Mouse (Mus musculus): ENCODE data around the gene Nectin2.

Gene Nectin2

DNA sequence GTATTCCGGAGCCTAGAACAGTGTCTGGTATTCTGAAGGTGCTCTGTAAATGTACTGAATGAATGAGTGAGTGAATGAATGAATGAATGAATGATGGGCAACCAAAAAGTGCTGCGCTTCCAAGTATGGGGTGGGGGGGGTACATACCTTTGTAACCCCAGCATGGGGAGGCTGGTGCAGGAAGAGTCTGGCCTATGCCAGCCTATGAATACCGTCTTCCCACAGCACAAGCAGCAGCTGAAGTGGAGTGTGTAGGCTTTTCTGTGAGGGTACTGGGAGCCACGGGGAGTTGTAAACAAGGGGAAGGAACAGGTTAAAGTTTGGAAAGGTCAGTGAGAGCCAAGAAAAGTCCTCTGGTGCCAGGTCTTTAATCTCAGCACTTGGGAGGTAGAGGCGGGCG lies 6.5 kb downstream of the Nectin2 start:
- DNase-seq (ENCODE audit: low spot score): no peak

DNA sequence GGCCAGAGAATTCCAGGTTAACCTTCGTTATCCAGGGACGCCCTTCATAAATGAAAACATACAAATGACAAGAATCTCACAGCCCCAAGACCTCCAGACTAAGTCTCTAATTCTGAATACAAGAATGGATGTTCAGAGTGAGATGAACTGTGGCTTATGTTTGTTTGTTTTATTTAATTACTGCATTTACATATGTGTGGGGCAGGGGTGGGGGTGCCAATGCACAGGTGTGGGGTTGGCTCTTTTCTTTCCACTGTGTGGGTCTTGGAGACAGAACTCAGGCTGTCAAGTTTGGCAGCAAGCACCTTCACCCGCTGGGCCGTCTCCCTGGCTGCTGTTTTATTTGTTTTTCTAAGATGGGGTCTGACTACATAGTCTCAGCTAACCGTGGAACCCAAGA lies 7.8 kb downstream of the Nectin2 start:
- no peak for DNase-seq (ENCODE audit: low spot score)

DNA sequence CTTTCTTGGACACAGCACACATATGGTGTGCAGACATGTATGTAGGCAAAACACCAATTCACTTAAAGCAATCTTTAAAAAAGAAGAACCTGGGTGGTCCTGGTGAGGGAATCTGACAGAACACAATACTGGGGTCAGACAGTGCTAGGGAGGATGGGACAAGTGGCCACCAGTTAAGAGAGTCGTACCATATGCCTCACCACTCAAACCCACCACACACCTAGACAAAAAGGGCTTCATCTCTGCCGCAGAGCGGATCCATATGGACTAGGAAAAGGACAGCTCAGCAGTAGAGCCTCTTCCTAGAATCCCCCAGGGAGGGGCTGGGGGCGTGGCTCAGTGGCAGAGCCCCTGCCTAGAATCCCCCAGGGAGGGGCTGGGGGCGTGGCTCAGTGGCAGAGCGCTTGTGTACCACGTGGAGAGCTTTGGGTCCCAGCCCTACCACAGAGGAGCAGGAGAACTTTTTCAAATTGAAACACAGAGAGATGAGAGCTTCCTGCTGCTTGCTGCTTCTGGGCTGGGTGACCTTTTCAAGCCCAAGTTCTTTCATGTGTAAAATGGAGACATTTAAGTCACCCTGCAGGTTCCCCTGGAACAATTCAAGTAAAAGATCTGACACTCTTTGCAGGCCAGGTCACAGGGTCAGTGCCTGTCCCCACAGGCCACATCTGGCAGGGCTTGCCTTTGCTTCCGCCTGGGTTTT lies 8.8 kb downstream of the Nectin2 start:
- no peak for DNase-seq (ENCODE audit: low spot score)

DNA sequence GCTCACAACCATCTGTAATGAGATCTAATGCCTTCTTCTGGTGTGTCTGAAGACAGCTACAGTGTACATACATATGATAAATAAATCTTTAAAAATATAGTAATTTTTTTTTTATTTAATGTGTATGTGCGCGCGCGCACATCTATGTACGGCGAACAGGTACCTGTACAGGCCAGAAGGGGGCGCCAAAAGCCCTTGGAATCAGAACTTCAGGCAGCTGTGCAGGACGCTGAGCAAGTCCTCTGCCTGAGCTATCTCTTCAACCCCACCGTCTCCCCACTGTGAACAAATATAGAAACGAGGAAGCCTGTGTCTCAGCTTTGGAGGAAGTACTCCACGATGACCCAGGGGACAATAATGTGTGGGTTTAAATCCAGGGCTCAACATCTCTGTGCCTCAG lies 10.0 kb downstream of the Nectin2 start:
- no peak for DNase-seq (ENCODE audit: low spot score)

DNA sequence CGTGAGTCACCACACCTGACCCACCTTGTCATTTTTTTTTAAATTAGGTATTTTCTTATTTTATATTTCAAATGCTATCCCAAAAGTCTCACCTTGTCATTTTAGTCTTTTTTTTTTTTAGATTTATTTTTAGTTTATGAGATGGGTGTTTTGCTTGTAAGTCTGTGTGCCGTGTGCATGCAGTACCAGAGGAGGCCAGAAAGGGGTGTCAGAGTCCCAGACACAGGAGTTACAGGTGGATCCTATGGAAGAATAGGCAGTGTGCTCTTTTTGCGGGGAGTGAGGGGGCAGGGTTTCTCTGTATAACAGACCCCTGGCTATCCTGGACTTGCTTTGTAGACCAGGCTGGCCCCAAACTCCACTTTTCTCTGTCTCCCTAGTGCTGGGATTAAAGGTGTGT lies 11.5 kb downstream of the Nectin2 start:
- DNase-seq (ENCODE audit: low spot score): no peak

DNA sequence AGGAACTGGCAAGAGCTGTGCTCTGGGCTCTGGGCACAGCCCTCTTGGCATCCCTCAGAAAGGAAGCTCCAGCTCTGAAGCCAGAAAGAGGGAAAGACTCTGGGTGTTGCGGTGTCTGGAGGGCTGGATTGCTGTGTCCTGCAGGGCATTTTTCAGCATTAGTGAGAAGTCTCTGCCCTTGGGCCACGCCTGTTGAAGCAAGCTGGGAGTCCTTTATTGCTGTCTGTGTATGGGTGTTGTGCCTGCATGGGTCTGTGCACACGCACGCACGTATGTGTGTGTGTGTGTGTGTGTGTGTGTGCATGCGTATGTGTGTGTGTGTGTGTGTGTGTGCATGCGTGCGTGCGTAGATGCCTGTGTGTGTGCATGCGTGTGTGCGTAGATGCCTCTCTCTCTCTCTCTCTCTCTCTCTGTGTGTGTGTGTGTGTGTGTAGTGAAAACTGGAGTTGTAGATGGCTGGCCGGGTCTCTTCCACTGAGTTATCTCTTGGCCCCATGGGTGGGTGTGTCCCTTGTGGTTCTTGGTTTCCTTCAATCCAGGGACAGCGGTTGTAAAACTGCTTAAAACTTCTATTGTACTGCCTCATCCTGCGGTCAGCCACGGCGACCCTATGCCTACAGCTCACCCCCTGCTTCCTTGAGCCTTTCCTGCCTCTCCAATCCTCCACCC lies 13.8 kb downstream of the Nectin2 start:
- DNase-seq (ENCODE audit: low spot score): no peak

DNA sequence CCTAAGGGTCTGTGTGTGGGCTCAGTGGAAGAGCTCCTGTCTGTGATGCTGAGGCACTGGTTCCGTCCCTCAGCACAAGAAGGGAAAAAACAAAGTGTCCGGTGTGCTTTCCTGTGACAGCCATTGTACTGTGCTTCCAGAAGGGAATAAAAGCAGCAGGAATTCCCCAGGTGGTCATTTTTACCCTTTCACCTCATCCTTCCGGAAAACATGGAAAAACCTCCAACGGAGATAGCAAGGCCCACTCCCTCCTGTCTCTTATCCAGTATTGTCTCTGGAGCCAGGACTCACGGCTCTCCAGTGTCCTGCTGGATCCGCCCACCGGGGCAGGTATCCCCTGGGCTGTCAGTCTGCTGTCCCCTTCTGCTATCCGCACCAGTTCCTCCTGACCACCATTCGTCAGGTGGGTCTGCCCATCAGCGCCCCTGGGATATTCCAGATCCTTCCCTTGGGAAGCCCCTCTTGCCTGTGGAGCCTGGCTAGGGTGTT lies 16.1 kb downstream of the Nectin2 start:
- DNase-seq (ENCODE audit: low spot score): no peak

DNA sequence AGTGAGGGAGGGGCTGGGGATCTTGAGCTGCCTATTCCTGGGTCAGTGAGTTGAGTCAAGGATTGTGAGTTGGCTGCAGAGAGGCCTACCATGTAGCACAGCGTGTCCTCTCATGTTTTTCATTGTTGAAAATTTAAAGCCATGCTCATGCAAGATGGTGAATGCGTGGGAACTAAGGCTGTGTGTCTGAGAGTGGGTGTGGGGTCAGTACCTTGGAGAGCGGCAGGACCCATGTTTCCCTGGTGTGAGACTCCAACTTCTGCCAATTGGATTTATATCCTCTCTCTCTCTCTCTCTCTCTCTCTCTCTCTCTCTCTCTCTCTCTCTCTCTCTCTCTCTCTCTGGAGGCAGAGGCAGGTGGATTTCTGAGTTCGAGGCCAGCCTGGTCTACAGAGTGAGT lies 23.7 kb downstream of the Nectin2 start:
- no peak for DNase-seq (ENCODE audit: low spot score)

DNA sequence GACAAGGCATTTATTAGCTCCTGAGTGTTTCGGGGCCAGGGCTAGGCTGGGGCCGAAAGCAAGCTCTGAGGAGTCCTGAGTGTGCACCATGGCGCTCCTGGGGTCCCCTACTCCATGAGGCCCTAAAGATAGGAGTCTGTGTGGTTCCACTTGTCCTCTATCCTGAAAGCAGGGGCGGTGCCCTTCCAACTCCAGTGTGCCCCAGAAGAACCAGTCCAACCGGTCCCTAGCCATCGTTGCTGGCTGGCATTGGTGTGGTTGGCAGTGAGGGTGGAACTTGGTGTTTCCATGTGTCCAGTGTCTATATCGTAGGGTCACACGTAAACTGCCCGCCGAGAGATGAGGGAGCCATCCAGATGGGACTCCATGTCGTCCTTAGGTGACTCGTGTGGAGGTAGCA lies 26.1 kb downstream of the Nectin2 start:
- DNase-seq (ENCODE audit: low spot score): no peak

DNA sequence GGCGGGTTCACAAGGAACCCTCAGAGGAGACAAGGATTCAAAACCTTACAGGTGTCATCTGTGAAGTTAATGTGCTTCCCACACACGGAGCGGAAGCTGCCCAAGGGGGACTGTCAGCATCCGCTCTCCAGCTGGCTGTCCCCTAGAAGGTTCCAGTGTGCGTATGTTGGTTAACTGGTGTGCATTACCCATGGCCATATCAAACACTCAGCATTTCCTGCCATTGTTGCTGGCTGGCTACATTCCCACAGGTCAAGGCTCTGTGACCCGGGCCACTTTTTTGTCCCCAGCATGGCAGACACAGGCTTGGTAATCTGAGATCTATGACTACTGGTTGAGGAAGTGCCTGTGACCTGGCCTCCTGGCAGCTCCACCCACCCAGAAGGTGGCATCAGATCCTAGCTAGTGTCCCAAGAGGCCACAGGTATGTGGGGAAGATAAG lies 27.5 kb downstream of the Nectin2 start:
- DNase-seq (ENCODE audit: low spot score): no peak

DNA sequence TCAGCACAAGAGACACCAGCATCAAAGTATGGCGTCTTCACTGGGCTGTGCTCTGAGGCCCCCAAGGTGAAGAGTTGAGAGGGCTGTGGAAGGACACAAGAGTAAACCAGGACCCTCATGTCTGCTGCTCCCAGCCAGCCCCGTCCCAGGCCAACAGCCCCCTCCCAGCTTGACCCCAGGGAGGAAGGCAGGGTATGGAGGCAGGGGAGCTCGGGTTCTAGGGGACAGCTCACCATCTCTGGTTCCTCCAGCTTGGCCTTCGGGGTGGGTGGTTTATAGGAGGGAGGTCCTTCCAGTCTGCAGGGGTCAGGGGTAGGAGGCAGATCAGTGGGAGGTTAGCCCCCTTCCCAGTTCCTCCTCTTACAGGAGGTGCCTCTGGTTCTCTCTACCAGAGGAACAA lies 31.1 kb downstream of the Nectin2 start:
- DNase-seq (ENCODE audit: low spot score): no peak

DNA sequence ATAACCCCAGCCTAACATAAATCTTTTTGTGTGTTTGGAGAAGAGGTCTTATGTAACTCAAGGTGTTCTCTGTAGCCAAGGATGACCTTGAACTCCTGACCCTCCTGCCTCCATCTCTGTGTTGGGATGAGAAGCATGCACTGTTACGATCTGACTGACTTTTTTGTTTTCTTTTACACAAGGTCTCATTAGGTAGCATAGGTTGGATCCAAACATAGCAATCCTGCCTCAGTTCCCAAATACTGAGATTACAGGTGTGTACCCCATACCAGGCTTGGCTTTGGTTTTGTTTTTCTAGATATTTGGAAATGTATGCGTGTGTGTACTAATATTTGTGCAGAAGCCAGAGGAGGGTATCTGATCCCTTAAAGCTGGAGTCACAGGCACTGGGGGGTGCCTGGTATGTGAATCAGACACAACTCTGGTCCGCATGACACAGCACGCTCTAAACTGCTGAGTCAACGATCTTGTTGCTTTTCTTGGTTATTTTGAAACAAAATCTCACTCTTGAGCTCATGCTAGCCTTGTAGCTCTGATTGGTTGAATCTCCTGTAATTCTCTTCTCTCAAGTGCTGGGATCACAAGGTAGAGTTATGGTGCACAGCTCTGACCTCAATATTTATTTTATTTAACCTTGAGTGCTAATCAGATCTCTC lies 31.9 kb downstream of the Nectin2 start:
- DNase-seq (ENCODE audit: low spot score): no peak

DNA sequence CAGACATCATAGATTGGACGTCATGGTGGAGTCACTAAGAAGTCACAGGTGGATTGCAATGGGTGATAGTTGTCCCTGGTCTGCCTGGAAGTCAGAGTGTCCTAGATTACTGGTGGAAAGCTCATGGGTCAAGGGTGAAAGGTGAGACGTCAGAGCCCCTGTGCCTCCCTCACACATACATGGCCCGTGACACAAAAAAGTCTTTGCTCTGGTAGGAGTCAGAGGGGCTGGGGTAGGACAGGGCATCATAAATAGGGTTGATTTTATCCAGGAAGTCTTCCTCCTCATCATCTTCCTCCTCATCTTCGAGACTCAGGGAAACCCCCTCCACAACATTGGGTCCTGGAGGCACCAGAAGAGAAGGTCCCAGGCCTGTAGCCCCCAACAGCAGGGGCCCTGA lies 32.9 kb downstream of the Nectin2 start:
- DNase-seq (ENCODE audit: low spot score): no peak

DNA sequence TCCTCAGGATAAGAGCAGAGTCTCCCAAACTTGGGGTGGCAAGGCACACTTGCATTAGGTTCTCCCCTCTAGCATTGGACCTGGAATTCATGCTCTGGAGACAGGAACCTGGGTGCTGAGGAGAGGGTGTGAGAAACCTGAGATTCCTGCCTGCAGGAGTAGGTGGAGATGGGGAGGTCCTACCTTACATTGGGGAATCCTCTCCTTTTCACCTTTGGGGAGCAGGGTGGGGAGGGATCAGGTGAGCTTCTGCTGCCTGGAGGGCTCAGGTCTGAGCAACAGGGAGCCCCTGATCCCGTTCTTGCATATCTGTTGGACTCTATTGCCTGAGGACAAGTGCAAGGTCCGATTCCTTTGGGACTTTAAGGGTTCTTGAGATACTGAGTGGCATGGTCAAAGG lies 33.5 kb downstream of the Nectin2 start:
- no peak for DNase-seq (ENCODE audit: low spot score)

DNA sequence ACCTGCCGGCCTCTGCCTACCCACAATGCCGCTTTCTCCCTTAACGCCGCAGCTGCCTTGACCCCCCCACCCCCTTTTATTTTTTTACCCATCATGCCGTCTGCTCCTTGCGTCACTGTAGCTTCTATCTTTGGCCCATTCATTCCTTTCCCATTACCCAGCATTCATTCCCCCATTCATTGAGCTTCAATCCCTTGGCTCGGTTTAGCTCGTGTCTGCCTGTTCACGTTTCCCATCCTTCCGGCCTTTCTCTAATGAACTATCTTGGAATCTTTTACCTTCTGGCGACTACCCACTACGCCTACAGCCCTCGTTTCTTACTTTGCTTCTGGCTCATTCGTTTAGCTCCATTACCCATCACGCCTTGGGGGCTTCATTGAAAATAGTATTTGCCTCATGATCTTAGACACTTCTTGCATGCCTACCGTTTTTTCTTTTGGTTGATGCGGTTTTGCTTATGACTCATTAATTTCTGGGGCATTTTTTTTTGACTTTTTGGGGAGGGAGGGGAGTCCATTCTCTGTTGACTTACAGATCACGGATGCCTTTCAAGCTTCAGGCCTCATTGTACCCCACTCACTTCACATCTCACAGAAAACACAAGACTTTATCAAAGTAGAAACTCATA lies 34.1 kb downstream of the Nectin2 start:
- no peak for DNase-seq (ENCODE audit: low spot score)

DNA sequence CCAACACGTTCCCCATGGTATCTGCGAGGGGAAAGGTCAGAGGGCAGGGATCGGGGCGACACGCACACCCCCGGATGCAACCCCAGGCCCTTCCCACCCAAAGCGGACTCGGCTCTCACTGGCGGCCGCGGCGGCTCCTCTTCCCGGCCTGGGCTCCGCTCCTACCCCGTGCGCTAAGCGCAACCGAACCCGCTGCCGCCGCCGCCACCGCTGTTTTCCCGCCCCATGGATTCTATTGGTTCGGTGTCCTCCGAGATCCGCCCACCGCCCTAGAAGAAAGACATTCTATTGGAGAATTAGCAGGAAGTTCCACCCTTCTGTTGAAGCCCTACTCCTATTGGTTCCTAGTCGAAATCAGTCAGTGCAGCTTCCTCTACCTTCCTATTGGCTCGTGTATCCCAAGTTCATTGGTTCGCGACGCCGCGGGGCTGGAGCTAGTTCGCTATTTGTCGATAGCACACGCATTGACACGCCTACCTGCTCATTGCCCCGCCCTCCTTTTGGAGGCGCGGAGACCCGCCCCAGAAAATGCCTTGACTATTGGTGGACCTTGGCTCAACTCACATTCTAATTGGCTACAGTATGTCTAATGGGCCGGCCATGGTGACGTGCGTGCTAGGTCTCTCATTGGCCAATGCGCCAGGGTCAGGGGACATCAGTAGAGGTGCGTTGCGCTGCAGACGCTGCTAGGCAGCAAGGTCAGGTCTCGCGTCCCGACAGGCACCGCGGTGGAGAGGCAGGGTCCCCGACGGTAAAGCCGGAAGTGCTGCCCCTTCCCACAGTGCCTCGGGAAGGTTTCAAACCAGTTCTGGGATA lies 34.8 kb downstream of the Nectin2 start, which contains the start of gene Tomm40:
Gene Tomm40, minus strand, starts transcription at position 200 of the 816 bp plus-strand sequence.
- peak; percentile 88 for DNase-seq (ENCODE audit: low spot score)

DNA sequence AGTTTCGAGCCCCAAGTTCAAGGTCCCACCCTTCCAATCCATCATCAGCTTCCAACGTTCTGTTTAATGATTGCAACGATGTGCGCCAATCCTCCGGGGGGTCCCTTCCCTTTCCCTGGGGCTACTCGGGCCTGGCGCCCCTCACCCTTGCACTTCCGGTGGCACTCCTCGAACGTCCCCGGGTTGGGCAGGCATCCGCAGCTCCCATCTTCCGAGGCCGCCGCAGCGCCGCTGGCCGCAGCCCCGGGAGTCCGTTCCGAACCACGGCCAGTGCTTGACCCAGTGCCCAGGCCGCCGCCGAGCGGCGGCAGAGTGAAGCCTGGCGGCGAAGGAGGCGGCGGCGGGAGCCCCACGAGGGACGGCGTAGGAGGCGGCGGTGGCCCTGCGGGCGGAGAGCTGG lies 35.4 kb downstream of the Nectin2 start:
- no peak for DNase-seq (ENCODE audit: low spot score)

DNA sequence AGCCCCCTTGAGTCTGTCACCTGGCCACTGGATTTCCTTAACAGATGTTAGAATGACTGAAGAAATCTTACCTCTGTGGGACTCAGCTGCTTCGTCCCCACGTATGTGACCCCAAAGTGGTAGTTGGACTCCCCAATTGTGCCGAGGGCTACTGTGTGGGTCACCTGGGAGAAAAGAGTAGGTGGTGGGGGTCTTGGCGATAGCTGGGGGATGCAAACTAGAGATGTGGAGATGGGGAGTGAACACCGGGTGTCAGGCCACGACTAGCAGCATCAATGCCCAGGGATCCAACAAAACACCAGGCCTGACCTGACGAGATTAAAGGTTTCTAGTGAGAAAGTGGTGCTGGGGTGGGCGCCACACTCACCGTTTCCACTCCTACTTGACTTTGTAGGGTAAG lies 36.7 kb downstream of the Nectin2 start:
- no peak for DNase-seq (ENCODE audit: low spot score)

DNA sequence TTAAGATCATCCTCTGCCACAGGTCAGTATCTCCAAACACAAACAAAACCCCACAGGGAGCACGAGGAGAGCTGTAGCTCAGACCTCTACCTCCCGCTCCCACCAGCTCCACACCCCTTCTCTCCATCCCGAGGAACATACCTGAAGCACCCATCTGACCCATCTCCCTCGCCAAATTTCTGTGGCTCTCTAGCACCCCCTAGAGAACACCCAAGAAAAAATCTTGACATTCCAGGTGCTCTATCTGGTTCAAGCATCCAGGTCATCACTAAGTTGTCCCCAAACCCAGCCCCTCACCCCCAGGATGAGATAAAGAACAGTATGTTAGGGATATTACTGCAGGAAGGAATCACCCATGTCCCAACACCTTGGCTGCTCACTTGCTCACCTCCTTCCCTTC lies 37.1 kb downstream of the Nectin2 start:
- no peak for DNase-seq (ENCODE audit: low spot score)

DNA sequence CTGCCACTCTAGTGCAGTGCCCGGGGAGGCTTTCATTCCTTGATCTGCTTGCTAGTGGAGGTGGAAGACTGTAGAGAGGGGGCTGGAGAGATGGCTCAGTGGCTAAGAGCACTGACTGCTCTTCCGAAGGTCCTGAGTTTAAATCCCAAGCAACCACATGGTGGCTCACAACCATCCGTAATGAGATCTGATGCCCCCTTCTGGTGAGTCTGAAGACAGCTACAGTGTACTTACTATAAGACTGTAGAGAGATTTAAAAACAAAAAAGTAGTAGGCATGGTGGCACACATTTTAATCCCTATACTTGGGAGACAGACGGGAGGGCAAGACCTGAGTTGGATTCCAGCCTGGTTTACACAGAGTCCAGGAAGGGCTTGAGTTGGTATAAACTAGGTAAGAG lies 37.9 kb downstream of the Nectin2 start:
- DNase-seq (ENCODE audit: low spot score): no peak

DNA sequence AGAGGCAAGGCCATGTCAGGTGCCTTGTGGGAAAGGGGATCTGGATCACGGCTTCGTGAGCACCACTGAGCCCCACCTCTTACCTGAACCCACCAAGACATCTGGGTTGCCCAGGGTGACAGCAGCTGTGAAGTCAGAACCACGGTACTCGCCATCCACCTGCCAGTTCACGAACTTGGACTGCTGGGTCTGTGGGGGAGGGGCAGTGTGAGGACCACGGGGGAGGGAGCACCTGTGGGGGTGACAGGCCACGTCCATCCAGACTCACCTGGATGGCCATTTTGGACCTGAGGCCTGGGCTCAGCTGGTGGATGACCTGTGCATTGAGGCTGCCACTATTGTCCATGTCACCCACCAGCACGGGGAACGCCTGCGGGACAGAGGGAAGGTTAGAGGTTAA lies 39.6 kb downstream of the Nectin2 start:
- DNase-seq (ENCODE audit: low spot score): no peak

DNA sequence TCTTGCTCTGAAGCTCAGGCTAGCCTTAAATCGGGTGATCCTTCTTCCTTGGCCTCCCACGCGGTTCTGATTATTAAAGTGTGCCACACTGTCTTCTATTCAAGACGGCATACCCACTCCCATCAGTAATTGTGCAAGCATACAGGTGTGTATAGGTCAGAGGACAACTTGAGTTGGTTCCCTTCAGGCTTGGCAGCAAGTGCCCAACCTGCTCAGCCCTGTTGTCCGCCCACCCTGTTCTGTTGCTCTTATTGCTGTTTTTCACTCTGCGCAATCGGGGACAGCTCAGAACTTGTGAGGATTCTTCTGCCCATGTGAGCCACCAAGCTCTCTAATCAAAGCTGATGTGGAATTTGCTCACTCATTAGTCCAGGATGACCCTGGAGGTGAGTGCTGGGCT lies 45.0 kb downstream of the Nectin2 start:
- no peak for DNase-seq (ENCODE audit: low spot score)

Data from ovary, postnatal 10 days (tissue).